Mouse (Mus musculus) layer of hippocampus, adult 6 months (tissue): ENCODE results near the gene Tgm5. TPM values are rescaled to one million over a fixed set of nuclear protein-coding genes. Genes with fewer than 3 reads are reported as not detected.

Experiments
- long read RNA-seq, 2 experiments: library from polyadenylated mRNA; unstranded; transcript quantifications; one replicate each; pipeline ENCODE4 v2.0.0; 2019 to 2020
- polyA plus RNA-seq: library from polyadenylated mRNA; unstranded; fragments of <200 nt; fragmentation: Nextera tagmentation; gene quantifications from 2 replicates; pipeline ENCODE4 v1.2.3, GENCODE M21; 2021

The Tgm5 gene
- not detected in 2 replicates for polyA plus RNA-seq
- long read RNA-seq, experiment 1 = 0 reads
- long read RNA-seq, experiment 2 = 0 reads

DNA sequence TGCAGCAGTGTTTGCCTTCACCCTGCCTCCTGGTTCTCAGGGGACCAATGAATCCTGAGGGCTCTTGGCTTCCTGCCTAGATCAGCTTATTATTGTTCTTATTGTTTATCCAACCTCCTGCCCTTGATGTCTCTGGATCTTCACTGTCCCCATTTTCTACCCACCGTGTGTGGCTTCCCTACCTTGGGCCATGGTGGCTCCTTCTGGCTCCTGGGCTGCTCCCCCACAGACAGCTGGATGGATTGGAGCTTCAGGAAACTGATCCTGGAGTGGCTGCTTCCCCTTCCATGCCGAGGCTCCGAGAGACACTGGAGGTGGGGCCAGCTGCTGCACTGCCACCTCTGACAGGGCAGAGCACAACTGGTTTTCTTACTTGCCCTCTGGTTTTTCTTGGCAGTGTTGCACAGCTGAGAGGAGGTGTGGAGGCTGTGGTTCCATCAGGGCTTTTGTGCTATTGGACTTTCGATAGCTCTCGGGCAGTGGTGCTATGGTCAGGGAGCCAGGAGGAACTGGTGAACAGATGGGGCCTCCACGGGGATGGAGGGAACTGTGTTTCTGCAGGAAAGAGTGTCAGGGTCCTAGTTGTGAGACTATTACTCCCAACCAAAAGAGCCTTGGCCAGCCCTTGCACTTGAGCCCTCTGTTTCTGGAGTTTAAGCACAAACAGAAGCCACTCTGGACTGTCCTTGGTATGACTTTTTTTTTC, at the start of gene Tgm5:
TSS of gene Tgm5 (minus strand) at position 362 of the 706 bp plus-strand sequence.

DNA sequence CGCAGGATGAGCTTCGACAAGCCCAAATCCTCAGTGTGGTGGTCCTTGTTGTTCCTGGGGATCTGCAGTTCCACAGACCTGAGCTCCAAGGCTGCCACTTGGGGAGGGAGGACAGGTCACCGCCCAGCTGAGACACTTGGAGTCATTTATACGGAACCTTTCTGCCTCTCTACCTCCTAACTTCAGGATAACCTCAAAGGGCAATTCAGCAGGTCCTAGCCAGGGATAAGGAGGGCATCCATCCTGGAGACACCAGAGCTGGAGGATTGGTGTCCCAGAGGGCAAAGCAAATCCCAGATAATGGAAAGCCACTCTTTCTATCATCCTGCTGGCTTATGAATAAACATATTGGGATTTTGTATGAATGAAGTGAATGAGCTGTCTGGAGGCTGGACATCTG, 24.1 kb upstream of the Tgm5 start, which contains the start of gene Tgm7:
TSS of gene Tgm7 (minus strand) at position 101 of the 400 bp plus-strand sequence.

DNA sequence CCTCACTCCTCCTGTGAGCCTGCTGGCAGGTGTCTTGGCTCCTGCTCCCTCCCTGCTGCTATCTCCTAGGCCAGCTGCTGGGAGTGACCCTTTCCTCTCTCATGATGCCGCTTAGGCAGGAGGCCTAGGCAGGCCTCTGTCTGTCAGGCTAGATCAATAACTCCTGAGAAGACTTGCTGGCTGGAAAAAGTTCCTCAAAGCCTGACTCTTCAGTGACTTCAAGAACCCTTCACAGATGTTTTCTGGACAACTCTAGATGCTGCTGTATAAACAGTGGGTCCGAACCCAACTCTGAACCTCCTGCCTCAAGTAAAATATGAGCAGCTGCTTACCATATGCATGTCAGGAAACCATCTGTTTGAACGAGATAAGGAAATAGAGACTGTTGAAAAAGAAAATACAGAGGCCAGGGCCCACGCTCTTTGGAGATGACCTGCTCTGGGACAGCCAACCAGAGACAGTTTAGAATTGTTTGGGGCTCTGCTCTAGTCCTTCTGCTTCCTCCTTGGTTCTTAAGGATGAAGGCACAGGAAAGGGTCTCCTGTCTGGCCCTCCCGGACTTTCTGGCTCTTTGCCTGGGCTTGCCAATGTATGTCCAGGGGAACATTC, 48.8 kb downstream of the Tgm5 start, which contains the start of gene Epb42:
TSS of gene Epb42 (minus strand) at position 340 of the 609 bp plus-strand sequence.

DNA sequence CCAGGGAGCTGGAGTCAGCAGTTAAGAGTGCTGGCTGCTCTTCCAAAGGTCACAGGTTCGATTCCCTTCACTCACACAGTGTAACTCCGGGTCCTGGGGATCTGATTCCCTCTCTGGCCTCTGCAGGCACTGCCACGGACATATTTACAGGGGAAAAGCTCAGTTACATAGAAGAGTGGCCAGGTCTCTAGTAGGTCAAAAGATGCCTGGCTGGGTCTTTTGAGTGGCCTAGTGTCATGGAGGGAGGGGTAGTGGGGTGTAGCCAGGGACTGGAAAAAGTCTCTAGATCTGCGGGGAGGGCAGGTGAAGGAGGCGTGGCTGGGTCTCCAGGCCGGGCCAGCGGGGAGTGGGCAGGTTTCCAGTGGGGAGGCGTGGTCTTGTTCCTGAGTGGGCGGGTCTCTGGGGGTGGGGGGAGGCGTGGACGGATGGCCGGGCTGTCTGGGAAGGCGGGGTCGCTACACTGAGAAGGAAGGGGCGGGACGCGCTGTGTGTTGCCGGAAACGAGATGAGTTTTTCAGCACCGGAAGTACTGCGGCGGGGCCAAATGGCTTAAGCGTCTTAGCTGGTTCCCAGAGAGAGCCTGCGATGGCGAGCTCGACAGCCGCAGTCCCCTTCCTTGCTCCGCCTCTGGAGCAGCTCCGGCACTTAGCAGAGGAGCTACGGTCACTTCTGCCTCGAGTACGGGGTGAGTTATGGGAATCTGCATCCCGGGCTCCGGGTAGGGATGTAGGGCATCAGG, 77.5 kb downstream of the Tgm5 start, which contains the start of gene Ccndbp1:
TSS of gene Ccndbp1 (plus strand) at position 479 of the 739 bp plus-strand sequence.

Other genes starting within 250 kb of the Tgm5 start
- gene Cdan1, start 235.7 kb downstream of the Tgm5 start, polyA plus RNA-seq = 0.78 and 1.9 TPM in 2 replicates
- gene Ttbk2, start 235.2 kb downstream of the Tgm5 start, polyA plus RNA-seq = 6.2 and 7.3 TPM in 2 replicates
- gene Ubr1, start 115.1 kb downstream of the Tgm5 start, polyA plus RNA-seq = 21.8 and 22.9 TPM in 2 replicates
- gene Tmem62, start 108.8 kb downstream of the Tgm5 start, polyA plus RNA-seq = 11.1 and 11.6 TPM in 2 replicates
- 60.9 and 62.8 TPM in 2 replicates for gene Ccndbp1, start 77.4 kb downstream of the Tgm5 start, polyA plus RNA-seq
- gene Epb42, start 48.8 kb downstream of the Tgm5 start, polyA plus RNA-seq = not detected in 2 replicates
- gene Tgm7, start 24.0 kb upstream of the Tgm5 start, polyA plus RNA-seq = not detected in 2 replicates
- 10.6 and 11.4 TPM in 2 replicates for gene Adal, start 54.6 kb upstream of the Tgm5 start, polyA plus RNA-seq
- 7.2 and 10.3 TPM in 2 replicates for gene Lcmt2, start 54.8 kb upstream of the Tgm5 start, polyA plus RNA-seq
- gene Tubgcp4, start 84.8 kb upstream of the Tgm5 start, polyA plus RNA-seq = 9.9 and 10.8 TPM in 2 replicates
- gene Zscan29, start 85.3 kb upstream of the Tgm5 start, polyA plus RNA-seq = 1.6 and 2.0 TPM in 2 replicates
- gene Trp53bp1, start 185.6 kb upstream of the Tgm5 start, polyA plus RNA-seq = 20.1 and 21.6 TPM in 2 replicates
- 122 and 145 TPM in 2 replicates for gene Map1a, start 203.8 kb upstream of the Tgm5 start, polyA plus RNA-seq